Mouse (Mus musculus) fibroblast of lung, adult 2 months (primary cell): Measurements from ENCODE around the gene Rbm15b.

Experiments
- DNase-seq: peaks from one replicate; pipeline ENCODE4 v3.0.0-alpha.2; 2011; ENCODE audit warnings: low read depth

The Rbm15b gene

GRCm38 (mm10) chr9:106884996-106885900, 2.0 kb downstream of the Rbm15b start:
- DNase-seq: no peak

GRCm38 (mm10) chr9:106884306-106884705, 2.9 kb downstream of the Rbm15b start:
- DNase-seq: no peak

- no peak for DNase-seq
Measured at GRCm38 (mm10) chr9:106883085-106883484, 4.1 kb downstream of the Rbm15b start.

GRCm38 (mm10) chr9:106882176-106882575, 5.1 kb downstream of the Rbm15b start:
- DNase-seq: no peak

GRCm38 (mm10) chr9:106881071-106881755, 6.0 kb downstream of the Rbm15b start:
- DNase-seq: no peak

- no peak for DNase-seq
Measured at GRCm38 (mm10) chr9:106879471-106879870, 7.8 kb downstream of the Rbm15b start.

- DNase-seq: no peak
Measured at GRCm38 (mm10) chr9:106876666-106877065, 10.6 kb downstream of the Rbm15b start.

- no peak for DNase-seq
Measured at GRCm38 (mm10) chr9:106874216-106874615, 13.0 kb downstream of the Rbm15b start.

- DNase-seq: no peak
Measured at GRCm38 (mm10) chr9:106858036-106858435, 29.2 kb downstream of the Rbm15b start.

GRCm38 (mm10) chr9:106856664-106857063, 30.6 kb downstream of the Rbm15b start:
- DNase-seq: no peak

GRCm38 (mm10) chr9:106842800-106843199, 44.4 kb downstream of the Rbm15b start:
- DNase-seq: no peak

GRCm38 (mm10) chr9:106840569-106840968, 46.7 kb downstream of the Rbm15b start:
- no peak for DNase-seq
